Mouse (Mus musculus) small intestine, adult 2 months (tissue): Measurements from ENCODE around the gene Dnaja4. TPM values are rescaled to one million over a fixed set of nuclear protein-coding genes. Genes with fewer than 3 reads are reported as not detected.

Source experiments
- H3K27ac ChIP-seq: fragments of 200-500 bp; 2 replicates; pipeline ENCODE4 v1.5.1; 2012; ENCODE audit warnings: low read depth, low read length, control low read depth, inconsistent platforms; ENCODE audit not compliant: insufficient read depth
- H3K27me3 ChIP-seq: fragments of 200-500 bp; 2 replicates; pipeline ENCODE4 v1.6.1; 2012; ENCODE audit warnings: mild to moderate bottlenecking, moderate library complexity, low read length, inconsistent platforms; ENCODE audit not compliant: control insufficient read depth, insufficient read depth
- H3K36me3 ChIP-seq: fragments of 200-500 bp; 2 replicates; pipeline ENCODE4 v1.6.1; 2012; ENCODE audit warnings: mild to moderate bottlenecking, low read length, control low read depth, inconsistent platforms; ENCODE audit not compliant: control insufficient read depth, insufficient read depth
- H3K4me1 ChIP-seq: fragments of 200-500 bp; 2 replicates; pipeline ENCODE4 v1.6.1; 2012; ENCODE audit warnings: low read length, inconsistent platforms, mixed read lengths; ENCODE audit not compliant: control insufficient read depth, insufficient read depth, insufficient read length
- H3K4me3 ChIP-seq: fragments of 200-500 bp; 2 replicates; pipeline ENCODE4 v1.5.1; 2012; ENCODE audit warnings: low read depth, mild to moderate bottlenecking, control low read depth, inconsistent platforms, low read length, moderate library complexity
- CTCF ChIP-seq: fragments of 200-500 bp; IDR thresholded peaks from 2 replicates; pipeline ENCODE4 v1.5.1; 2012; ENCODE audit warnings: low read depth, mild to moderate bottlenecking, control low read depth, inconsistent platforms, low read length, moderate library complexity, mixed read lengths; ENCODE audit not compliant: insufficient replicate concordance, insufficient read length; ENCODE audit errors: extremely low read depth
- POLR2A ChIP-seq: fragments of 200-500 bp; IDR thresholded peaks from 2 replicates; pipeline ENCODE4 v1.6.1; 2012; ENCODE audit warnings: low read depth, mild to moderate bottlenecking, control low read depth, inconsistent platforms, low read length, moderate library complexity
- WGBS: fragments of 180-500 bp; shearing (Covaris S2); methylation state at CpG from one replicate; pipeline ENCODE4 v1.1.7; 2018; 5-methylcytosine and 5-hydroxymethylcytosine counted together
- polyA plus RNA-seq: library from polyadenylated mRNA; depleted of rRNA; stranded (reverse); fragments of >200 nt; gene quantifications from 2 replicates; pipeline ENCODE4 v1.2.3, GENCODE M21; 2012

Dnaja4 gene
- polyA plus RNA-seq, 1 experiment = 1.2 TPM

GRCm38 (mm10) chr9:54700746-54701145, 2.1 kb downstream of the Dnaja4 start:
- Histone ChIP-seq H3K4me3 (no peak overlapping the region), H3K27me3 (peaks cover 9% of the 10 kb centered on the region; the same call in 1 of the 2 replicates), H3K36me3 (no peaks in the 10 kb centered on the region), H3K4me1 (peaks cover 7% of the 10 kb centered on the region), H3K27ac (no peak overlapping the region)
- TF ChIP-seq CTCF (no peak), POLR2A (no peak)
- 84% methylated on average over 7 of the region's 7 CpGs for WGBS

DNA sequence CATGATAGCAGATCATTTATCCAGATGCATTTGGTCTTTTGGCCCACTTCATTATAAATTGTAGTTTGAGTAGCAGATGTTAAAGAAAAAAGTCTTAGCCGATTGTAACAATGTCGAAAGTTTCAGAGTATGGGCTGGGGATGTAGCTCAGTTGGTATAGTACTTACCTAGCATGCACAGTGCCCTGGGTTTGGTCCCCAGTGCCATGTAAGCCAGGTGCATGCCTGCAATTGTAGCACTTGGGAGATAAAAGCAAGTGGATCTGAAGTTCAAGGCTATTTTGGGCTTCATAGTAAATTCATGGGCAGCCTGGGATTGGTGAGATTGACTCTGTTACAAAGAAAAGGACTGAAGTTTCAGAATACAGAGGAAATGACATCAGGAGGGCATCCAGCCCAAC, 3.9 kb downstream of the Dnaja4 start:
- no peak overlapping the region for H3K4me3 ChIP-seq
- 74% methylated on average over 2 of the region's 2 CpGs for WGBS
- H3K27ac ChIP-seq = no peak overlapping the region
- H3K27me3 ChIP-seq = peaks cover 9% of the 10 kb centered on the region; the same call in 1 of the 2 replicates
- H3K4me1 ChIP-seq = peaks cover 7% of the 10 kb centered on the region
- TF ChIP-seq POLR2A = no peak
- TF ChIP-seq CTCF = no peak
- no peaks in the 10 kb centered on the region; the same call in 1 of the 2 replicates for H3K36me3 ChIP-seq

DNA sequence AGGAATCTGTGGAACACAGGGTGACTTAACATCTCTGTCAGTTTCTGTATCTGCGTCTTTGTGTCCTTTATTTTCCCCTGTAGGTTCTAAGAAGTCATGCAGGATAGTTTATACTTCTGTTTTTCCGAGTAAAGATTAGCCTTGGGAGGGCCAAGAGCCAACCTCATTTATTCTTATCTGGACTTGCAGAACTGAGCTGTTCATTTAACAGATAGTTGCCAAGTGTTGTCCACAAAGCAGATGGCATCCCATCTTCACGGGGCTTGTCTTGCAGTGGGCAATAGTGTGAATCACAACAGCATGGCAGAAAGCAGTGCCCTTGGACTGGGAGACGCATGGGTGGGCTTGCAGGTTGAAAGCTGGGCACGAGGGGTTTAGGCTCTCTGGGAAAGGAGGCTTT, 5.7 kb downstream of the Dnaja4 start:
- no peak for TF ChIP-seq CTCF
- TF ChIP-seq POLR2A = no peak
- H3K36me3 ChIP-seq = no peaks in the 10 kb centered on the region; the same call in 1 of the 2 replicates
- no peak overlapping the region for H3K4me3 ChIP-seq
- H3K4me1 ChIP-seq = peaks cover 2% of the 10 kb centered on the region; the same call in 1 of the 2 replicates
- peaks cover 5% of the 10 kb centered on the region; the same call in 1 of the 2 replicates for H3K27me3 ChIP-seq
- 60% methylated on average over 5 of the region's 5 CpGs for WGBS
- no peak overlapping the region for H3K27ac ChIP-seq

DNA sequence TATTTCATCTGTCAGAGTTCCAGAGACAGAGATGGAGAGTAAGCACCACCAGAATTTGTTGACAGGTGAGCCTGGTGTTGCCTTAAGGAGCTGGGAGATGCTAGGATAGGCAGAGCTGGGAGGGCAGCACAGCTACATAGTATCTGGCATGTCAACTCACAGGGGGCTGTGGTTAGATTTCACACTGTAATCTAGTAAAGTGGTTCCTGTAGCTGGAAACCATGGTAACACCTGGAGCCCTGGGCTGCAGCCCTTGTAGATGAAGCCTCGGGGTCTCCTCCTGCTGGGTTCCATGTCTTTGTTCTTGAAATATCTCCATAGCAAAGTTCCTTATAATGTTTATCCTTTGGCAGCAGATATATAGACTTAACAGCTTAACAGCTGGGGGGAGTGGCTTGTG, 6.9 kb downstream of the Dnaja4 start:
- H3K36me3 ChIP-seq = no peaks in the 10 kb centered on the region; the same call in 1 of the 2 replicates
- TF ChIP-seq CTCF = no peak
- no peak for TF ChIP-seq POLR2A
- no peaks in the 10 kb centered on the region for H3K27me3 ChIP-seq
- no peak overlapping the region for H3K27ac ChIP-seq
- H3K4me1 ChIP-seq = no peaks in the 10 kb centered on the region; the same call in 1 of the 2 replicates
- 13% methylated on average over 1 of the region's 1 CpGs for WGBS
- H3K4me3 ChIP-seq = no peak overlapping the region

- 75% methylated on average over 8 of the region's 8 CpGs for WGBS
- no peak for TF ChIP-seq POLR2A
- TF ChIP-seq CTCF = no peak
Observed at GRCm38 (mm10) chr9:54707288-54707999, 8.8 kb downstream of the Dnaja4 start.

GRCm38 (mm10) chr9:54708085-54708484, 9.4 kb downstream of the Dnaja4 start:
- 86% methylated on average over 5 of the region's 5 CpGs for WGBS
- Histone ChIP-seq H3K27me3 (no peaks in the 10 kb centered on the region), H3K4me1 (no peaks in the 10 kb centered on the region; the same call in 1 of the 2 replicates), H3K27ac (no peak overlapping the region), H3K4me3 (no peak overlapping the region), H3K36me3 (peaks cover under 1% of the 10 kb centered on the region; the same call in 1 of the 2 replicates)
- no peak for TF ChIP-seq CTCF

More at GRCm38 (mm10) chr9:54707288-54707999, 8.8 kb downstream of the Dnaja4 start:
- Histone ChIP-seq H3K4me1 (no peaks in the 10 kb centered on the region; the same call in 1 of the 2 replicates), H3K27me3 (no peaks in the 10 kb centered on the region), H3K4me3 (no peak overlapping the region), H3K27ac (no peak overlapping the region), H3K36me3 (no peaks in the 10 kb centered on the region; the same call in 1 of the 2 replicates)

DNA sequence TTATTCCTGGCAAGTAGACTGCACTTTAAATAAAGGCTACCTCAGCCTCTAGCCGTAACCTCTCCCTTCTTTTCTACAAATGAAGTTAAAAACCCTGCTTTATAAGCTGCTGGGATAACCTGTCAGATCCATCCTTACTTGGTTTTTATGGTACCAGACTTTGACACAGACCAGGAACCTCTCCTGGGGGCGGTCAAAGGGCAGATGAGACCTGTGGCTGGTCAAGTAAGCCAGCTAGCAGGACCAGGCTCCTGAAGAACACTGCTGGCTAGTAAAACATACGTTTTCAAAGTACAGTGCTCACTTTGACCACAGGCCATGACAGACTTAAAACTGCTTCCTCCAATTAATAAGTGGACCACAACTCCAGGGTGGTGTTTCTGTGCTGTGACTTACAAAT, 17.1 kb downstream of the Dnaja4 start:
- Histone ChIP-seq H3K4me3 (no peak overlapping the region), H3K27ac (no peak overlapping the region), H3K4me1 (no peaks in the 10 kb centered on the region), H3K27me3 (no peaks in the 10 kb centered on the region), H3K36me3 (peaks cover 37% of the 10 kb centered on the region)
- TF ChIP-seq CTCF (no peak), POLR2A (no peak)
- WGBS = 82% methylated on average over 3 of the region's 3 CpGs
